Mouse (Mus musculus) midbrain, embryonic 14.5 days (tissue): ENCODE measurements at regions not wholly inside any gene's neighbourhood (a gene's known extent, or its start where the extent isn't known, plus 50 kb on each side); places are given as distances from the start of the nearest gene placed in this dataset.
"Not testable (repeated sequence)": the region's sequence is repeated elsewhere in the genome, so short reads cannot be mapped to it uniquely, and the experiment has no call there.

Experiments
- ATAC-seq: fragments of 200-750 bp; cut with Nextera tagmentation; 2 replicates; pipeline ENCODE4 v1.8.0; 2017; ENCODE audit warnings: moderate number of reproducible peaks, moderate library complexity; ENCODE audit not compliant: low FRiP score, low TSS enrichment
- DNase-seq: peaks from one replicate; pipeline ENCODE4 v3.0.0-alpha.2; 2015
- H3K27ac ChIP-seq: fragments of 300-500 bp; sonication (generic); replicated peaks from 2 replicates; pipeline ENCODE4 v1.5.1; 2014; ENCODE audit warnings: mild to moderate bottlenecking, low read depth, low read length, moderate library complexity
- H3K27me3 ChIP-seq: fragments of 300-500 bp; sonication (generic); 2 replicates; pipeline ENCODE4 v1.6.1; 2014; ENCODE audit warnings: low read length, control low read depth, mixed read lengths; ENCODE audit not compliant: control insufficient read depth, insufficient read depth
- H3K36me3 ChIP-seq: fragments of 300-500 bp; sonication (generic); 2 replicates; pipeline ENCODE4 v1.6.1; 2014; ENCODE audit warnings: low read length, control low read depth; ENCODE audit not compliant: control insufficient read depth, insufficient read depth
- H3K4me1 ChIP-seq: fragments of 300-500 bp; sonication (generic); 2 replicates; pipeline ENCODE4 v1.6.1; 2014; ENCODE audit warnings: mild to moderate bottlenecking, antibody characterized with exemption, low read length, control low read depth; ENCODE audit not compliant: control insufficient read depth, insufficient read depth
- H3K4me2 ChIP-seq: fragments of 300-500 bp; sonication (generic); 2 replicates; pipeline ENCODE4 v1.6.1; 2014; ENCODE audit warnings: mild to moderate bottlenecking, low read length, moderate library complexity
- H3K4me3 ChIP-seq: fragments of 300-500 bp; sonication (generic); replicated peaks from 2 replicates; pipeline ENCODE4 v1.5.1; 2014; ENCODE audit warnings: low read depth, low read length
- H3K9ac ChIP-seq: fragments of 300-500 bp; sonication (generic); replicated peaks from 2 replicates; pipeline ENCODE4 v1.6.1; 2014; ENCODE audit warnings: mild to moderate bottlenecking, low read length, moderate library complexity
- H3K9me3 ChIP-seq: fragments of 300-500 bp; sonication (generic); 2 replicates; pipeline ENCODE4 v1.6.1; 2016; ENCODE audit warnings: low read length, control low read depth, mixed read lengths; ENCODE audit not compliant: control insufficient read depth
- WGBS: fragments of 180-500 bp; shearing (Covaris S2); extraction: QIAGEN DNeasy Blood & Tissue Kit; methylation state at CpG from one replicate; pipeline ENCODE4 v1.1.7; 2014; 5-methylcytosine and 5-hydroxymethylcytosine counted together

DNA sequence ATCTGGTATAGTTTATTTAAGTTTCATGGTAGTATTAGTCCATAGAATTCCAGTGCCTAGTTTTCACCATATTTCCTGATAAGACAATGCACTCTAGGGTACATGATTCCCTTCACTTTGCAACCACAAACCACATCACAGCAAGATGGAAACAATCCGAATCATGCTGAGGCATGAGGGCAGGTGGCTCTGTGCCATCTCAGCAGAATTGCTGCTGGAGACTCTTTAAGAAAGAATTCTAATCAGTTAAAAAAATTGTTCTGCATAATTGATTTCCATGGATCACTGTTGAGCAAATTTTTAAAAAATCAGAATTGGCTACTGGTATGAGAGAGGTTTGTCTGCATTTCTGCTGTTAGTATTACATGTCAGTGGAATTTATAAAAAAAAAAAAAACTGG lies 1451.1 kb upstream of the Pcdh20 start:
- 61% methylated on average over 1 of the region's 1 CpGs for WGBS
- Histone ChIP-seq H3K4me1 (no peaks in the 10 kb centered on the region), H3K9me3 (no peaks in the 10 kb centered on the region), H3K27me3 (no peaks in the 10 kb centered on the region), H3K4me2 (no peak overlapping the region), H3K27ac (no peak overlapping the region), H3K4me3 (no peak overlapping the region), H3K9ac (no peak overlapping the region), H3K36me3 (no peaks in the 10 kb centered on the region)
- DNase-seq (no peak), ATAC-seq (no peak)

DNA sequence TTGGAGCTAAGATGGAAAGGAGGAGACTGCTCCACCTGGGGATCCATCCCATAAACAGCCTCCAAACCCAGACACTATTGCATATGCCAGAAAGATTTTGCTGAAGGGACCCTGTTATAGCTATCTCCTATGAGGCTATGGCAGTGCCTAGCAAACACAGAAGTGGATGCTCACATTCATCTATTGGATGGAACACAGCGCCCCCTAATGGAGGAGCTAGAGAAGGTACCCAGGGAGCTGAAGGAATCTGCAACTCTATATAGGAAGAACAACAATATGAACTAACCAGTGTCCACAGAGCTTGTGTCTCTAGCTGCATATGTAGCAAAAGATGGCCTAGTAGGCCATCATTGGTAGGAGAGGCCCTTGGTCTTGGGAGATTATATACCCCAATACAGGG lies 1449.4 kb upstream of the Pcdh20 start:
- not testable (repeated sequence) for H3K4me2 ChIP-seq, H3K4me1 ChIP-seq, H3K9ac ChIP-seq, H3K4me3 ChIP-seq, ATAC-seq, H3K9me3 ChIP-seq, H3K27me3 ChIP-seq, H3K36me3 ChIP-seq, H3K27ac ChIP-seq
- peak; percentile 11 for DNase-seq
- 0% methylated on average over 1 of the region's 1 CpGs for WGBS

DNA sequence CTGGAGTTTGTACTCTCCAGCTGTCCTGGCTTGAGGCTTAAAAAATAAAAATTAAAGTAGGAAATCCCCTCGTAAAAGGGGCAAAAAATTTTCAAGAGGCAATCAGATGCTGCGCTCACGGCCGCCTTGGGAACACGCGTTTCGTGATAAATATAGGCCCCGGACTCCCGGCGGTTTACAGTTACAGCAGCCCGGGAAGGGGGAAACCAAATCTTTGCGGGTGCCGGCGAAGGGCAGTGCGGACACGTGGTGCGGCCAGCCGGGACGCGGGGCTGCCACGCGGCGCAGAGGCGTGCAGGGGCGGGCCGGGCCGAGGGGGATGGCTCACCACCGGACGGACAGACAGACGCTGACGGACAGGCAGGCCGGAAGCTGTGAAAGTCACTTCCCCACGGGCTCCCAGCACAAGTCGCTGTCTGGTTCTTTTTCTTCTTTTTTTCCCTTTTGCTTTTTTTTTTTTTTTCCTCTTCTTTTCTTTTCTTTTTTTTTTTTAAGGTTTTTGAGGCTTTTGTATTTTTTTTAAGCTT lies 1427.6 kb upstream of the Pcdh20 start:
- H3K4me3 ChIP-seq, H3K36me3 ChIP-seq, ATAC-seq, DNase-seq, H3K9me3 ChIP-seq, H3K27ac ChIP-seq, H3K9ac ChIP-seq, H3K4me1 ChIP-seq, H3K27me3 ChIP-seq, H3K4me2 ChIP-seq: not testable (repeated sequence)
- 86% methylated on average over 23 of the region's 34 CpGs for WGBS

DNA sequence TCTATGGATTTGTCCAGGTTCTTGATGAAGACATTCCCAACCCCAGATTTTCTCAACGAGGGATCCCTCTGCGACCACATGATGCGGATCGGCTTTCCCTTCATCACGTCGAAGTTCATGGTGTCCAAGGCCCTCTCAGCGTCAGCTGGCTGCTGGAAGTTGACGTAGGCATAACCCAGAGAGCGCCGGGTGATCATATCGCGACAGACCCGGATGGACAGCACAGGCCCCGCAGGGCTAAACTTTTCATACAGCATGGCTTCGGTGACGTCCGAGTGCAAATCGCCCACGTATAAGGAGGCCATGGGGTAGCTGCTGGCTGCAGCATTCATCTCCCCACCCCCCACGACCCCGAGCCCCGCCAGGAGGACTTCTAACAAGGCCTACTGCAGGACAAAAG lies 1426.9 kb upstream of the Pcdh20 start:
- H3K36me3 ChIP-seq, H3K9ac ChIP-seq, H3K4me2 ChIP-seq, H3K4me1 ChIP-seq, H3K27ac ChIP-seq, H3K27me3 ChIP-seq, H3K9me3 ChIP-seq, ATAC-seq, H3K4me3 ChIP-seq, DNase-seq: not testable (repeated sequence)
- WGBS = 91% methylated on average over 20 of the region's 22 CpGs

DNA sequence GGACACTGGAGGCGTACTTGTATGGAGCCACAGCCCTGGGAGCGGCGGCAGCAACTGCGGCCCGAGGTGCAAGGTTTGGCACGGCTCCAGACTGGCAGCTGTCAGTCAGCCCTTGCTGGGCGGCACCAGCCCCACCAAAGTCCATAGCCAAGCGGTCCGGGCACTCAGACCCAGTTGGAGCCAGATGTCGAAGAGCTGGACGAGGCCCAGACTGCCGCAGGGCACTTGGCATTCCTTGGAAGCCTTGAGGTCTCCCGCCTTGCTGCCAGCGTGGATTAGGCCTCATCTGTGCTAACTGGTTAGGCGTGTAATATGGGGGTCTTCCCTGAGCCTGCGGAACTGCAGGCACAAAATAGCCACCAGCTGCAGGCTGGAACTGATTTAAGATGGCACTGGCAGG lies 1425.7 kb upstream of the Pcdh20 start:
- not testable (repeated sequence) for H3K4me2 ChIP-seq, ATAC-seq, H3K9ac ChIP-seq, H3K36me3 ChIP-seq, DNase-seq, H3K27ac ChIP-seq, H3K4me1 ChIP-seq, H3K4me3 ChIP-seq, H3K9me3 ChIP-seq, H3K27me3 ChIP-seq
- WGBS = 74% methylated on average over 16 of the region's 16 CpGs
